Mouse (Mus musculus) naive thymus-derived CD4-positive, alpha-beta T cell, adult 5 months (primary cell): Measurements from ENCODE around the gene Gm5771. TPM values are rescaled to one million over a fixed set of nuclear protein-coding genes. Genes with fewer than 3 reads are reported as not detected.

Experiments used
- polyA plus RNA-seq: library from polyadenylated mRNA; unstranded; fragments of 100-300 nt; shearing (Covaris generic); gene quantifications from one replicate; pipeline ENCODE4 v1.2.1, GENCODE M21; 2017

Gene Gm5771
- not detected for polyA plus RNA-seq

DNA sequence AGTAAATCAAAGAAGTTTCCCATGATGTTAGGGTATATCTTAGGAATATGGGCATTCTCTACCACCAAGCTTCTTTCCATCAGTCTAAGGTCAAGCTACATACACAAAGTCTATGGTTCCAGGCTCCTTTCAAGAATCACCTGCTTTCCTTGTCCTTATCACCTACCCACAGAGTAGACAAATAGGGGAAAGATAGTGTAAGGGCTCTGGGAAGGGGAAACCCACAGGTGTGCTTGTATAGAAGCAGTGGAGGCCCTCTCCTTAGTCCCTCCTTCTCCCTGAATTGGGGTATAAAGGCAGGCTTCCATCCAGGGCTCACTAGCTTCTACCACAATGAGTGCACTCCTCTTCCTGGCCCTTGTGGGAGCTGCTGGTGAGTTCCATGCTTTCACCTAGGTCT lies at the start of gene Gm5771:
Gene Gm5771 (plus strand): TSS at position 301 of the 400 bp plus-strand sequence.

DNA sequence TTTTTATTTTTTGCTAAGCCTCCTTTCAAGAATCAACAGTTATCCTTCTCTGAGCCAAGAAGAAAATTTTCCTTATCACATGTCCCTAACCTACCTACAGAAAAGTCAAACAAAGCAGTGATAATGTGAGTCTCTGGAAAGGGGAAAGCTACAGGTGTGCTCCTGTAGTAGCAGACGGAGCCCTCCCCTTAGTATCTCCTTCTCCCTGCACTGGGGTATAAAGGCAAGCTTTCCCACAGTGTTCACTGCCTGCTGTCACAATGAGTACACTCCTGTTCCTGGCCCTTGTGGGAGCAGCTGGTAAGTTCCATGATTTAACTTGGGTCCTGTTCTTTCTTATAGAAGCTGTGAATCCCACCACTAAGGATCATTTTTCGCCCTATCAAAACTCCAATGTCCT lies 38.2 kb upstream of the Gm5771 start, which contains the start of gene Try10:
Gene Try10 (plus strand): TSS at position 174 of the 400 bp plus-strand sequence.

DNA sequence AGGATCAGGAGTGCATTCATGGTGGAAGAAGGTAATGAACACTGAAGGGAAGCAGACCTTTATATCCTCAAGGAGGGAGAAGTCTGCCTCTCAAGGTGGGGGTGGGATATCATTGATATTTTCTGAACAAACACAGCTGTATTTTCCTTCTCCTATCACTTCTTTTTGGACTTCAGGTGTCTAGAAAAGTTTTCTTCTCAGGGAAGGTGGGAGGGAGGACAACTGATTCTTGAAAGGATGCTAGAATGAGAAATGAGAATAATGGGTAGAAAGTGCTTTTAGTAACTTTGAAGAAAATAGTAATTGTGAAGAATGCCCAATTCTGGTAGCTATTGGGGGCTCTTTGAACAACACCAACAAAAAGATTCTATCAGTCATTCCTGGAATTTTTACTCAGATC lies 14.6 kb upstream of the Gm5771 start, which contains the start of gene Prss3:
Gene Prss3 (minus strand): TSS at position 101 of the 400 bp plus-strand sequence.

DNA sequence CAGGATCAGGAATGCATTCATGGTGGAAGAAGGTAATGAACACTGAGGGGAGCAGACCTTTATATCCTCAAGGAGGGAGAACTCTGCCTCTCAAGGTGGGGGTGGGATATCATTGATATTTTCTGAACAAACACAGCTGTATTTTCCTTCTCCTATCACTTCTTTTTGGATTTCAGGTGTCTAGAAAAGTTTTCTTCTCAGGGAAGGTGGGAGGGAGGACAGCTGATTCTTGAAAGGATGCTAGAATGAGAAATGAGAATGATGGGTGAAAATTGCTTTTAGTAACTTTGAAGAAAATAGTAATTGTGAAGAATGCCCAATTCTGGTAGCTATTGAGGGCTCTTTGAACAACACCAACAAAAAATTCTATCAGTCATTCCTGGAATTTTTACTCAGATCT lies 53.9 kb downstream of the Gm5771 start, which contains the start of gene Gm10334:
Gene Gm10334 (minus strand): TSS at position 101 of the 400 bp plus-strand sequence.

Other genes with a start within 250 kb of the Gm5771 start
- gene Try4, start 90.1 kb upstream of the Gm5771 start, polyA plus RNA-seq, result not detected
- gene Try5, start 75.5 kb upstream of the Gm5771 start, polyA plus RNA-seq, result not detected
- gene Try10, start 38.3 kb upstream of the Gm5771 start, polyA plus RNA-seq, result not detected
- not detected for gene Prss3, start 14.7 kb upstream of the Gm5771 start, polyA plus RNA-seq
- not detected for gene Gm10334, start 53.8 kb downstream of the Gm5771 start, polyA plus RNA-seq
- not detected for gene Prss1, start 66.6 kb downstream of the Gm5771 start, polyA plus RNA-seq
- not detected for gene Prss2, start 129.4 kb downstream of the Gm5771 start, polyA plus RNA-seq
- 38.5 TPM for gene Ephb6, start 213.1 kb downstream of the Gm5771 start, polyA plus RNA-seq
- gene Trpv6, start 244.0 kb downstream of the Gm5771 start, polyA plus RNA-seq, result 0.51 TPM